Mouse (Mus musculus) forebrain, embryonic 12.5 days (tissue): ENCODE data around the gene Max. TPM values are rescaled to one million over a fixed set of nuclear protein-coding genes. Genes with fewer than 3 reads are reported as not detected.

Source experiments
- ATAC-seq: fragments of 200-750 bp; cut with Nextera tagmentation; 2 replicates; pipeline ENCODE4 v1.8.0; 2017; ENCODE audit warnings: moderate TSS enrichment; ENCODE audit not compliant: low FRiP score
- H3K27ac ChIP-seq: fragments of 300-500 bp; sonication (generic); 2 replicates; pipeline ENCODE4 v1.5.1; 2016; ENCODE audit warnings: mild to moderate bottlenecking
- H3K27me3 ChIP-seq: fragments of 300-500 bp; sonication (generic); 2 replicates; pipeline ENCODE4 v1.6.1; 2016; ENCODE audit warnings: mild to moderate bottlenecking
- H3K36me3 ChIP-seq: fragments of 300-500 bp; sonication (generic); replicated peaks from 2 replicates; pipeline ENCODE4 v1.6.1; 2016; ENCODE audit warnings: mild to moderate bottlenecking
- H3K4me1 ChIP-seq: fragments of 300-500 bp; sonication (generic); 2 replicates; pipeline ENCODE4 v1.6.1; 2016
- H3K4me2 ChIP-seq: fragments of 300-500 bp; sonication (generic); 2 replicates; pipeline ENCODE4 v1.6.1; 2016; ENCODE audit warnings: mild to moderate bottlenecking, moderate library complexity
- H3K4me3 ChIP-seq: fragments of 300-500 bp; sonication (generic); replicated peaks from 2 replicates; pipeline ENCODE4 v1.5.1; 2016; ENCODE audit warnings: mild to moderate bottlenecking
- H3K9ac ChIP-seq: fragments of 300-500 bp; sonication (generic); 2 replicates; pipeline ENCODE4 v1.6.1; 2016; ENCODE audit warnings: mild to moderate bottlenecking
- H3K9me3 ChIP-seq: fragments of 300-500 bp; sonication (generic); 2 replicates; pipeline ENCODE4 v1.6.1; 2016
- WGBS: fragments of 180-500 bp; shearing (Covaris S2); methylation state at CpG from one replicate; pipeline ENCODE4 v1.1.7; 2016; 5-methylcytosine and 5-hydroxymethylcytosine counted together
- polyA plus RNA-seq: library from polyadenylated mRNA; unstranded; fragments of >200 nt; fragmentation: Nextera tagmentation; extraction: Ambion mirVana; gene quantifications from 2 replicates; pipeline ENCODE4 v1.2.1, GENCODE M21; 2016

Gene Max
- polyA plus RNA-seq, 1 experiment from 2014 or later: 23.4 TPM

GRCm38 (mm10) chr12:76982818-76983471 lies 20.9 kb upstream of the Max start:
- Histone ChIP-seq H3K4me1 (no peaks in the 10 kb centered on the region), H3K27ac (no peak overlapping the region), H3K9me3 (no peaks in the 10 kb centered on the region), H3K27me3 (no peaks in the 10 kb centered on the region), H3K36me3 (no peaks in the 10 kb centered on the region), H3K9ac (no peak overlapping the region), H3K4me2 (no peak overlapping the region), H3K4me3 (no peak overlapping the region)
- no peak for ATAC-seq
- WGBS: 88% methylated on average over 16 of the region's 16 CpGs

- Histone ChIP-seq H3K9ac (no peak overlapping the region), H3K4me3 (no peak overlapping the region), H3K9me3 (no peaks in the 10 kb centered on the region), H3K4me2 (no peak overlapping the region), H3K27me3 (no peaks in the 10 kb centered on the region), H3K36me3 (no peaks in the 10 kb centered on the region), H3K27ac (no peak overlapping the region), H3K4me1 (no peaks in the 10 kb centered on the region)
- WGBS: 86% methylated on average over 3 of the region's 3 CpGs
- ATAC-seq: no peak
These were observed 17.5 kb upstream of the Max start for GRCm38 (mm10) chr12:76979530-76979929.

GRCm38 (mm10) chr12:76972669-76973068 lies 10.7 kb upstream of the Max start:
- Histone ChIP-seq H3K9ac (no peak overlapping the region), H3K27me3 (no peaks in the 10 kb centered on the region), H3K4me3 (no peak overlapping the region), H3K27ac (no peak overlapping the region), H3K4me1 (no peaks in the 10 kb centered on the region), H3K9me3 (no peaks in the 10 kb centered on the region), H3K36me3 (no peaks in the 10 kb centered on the region), H3K4me2 (no peak overlapping the region)
- no peak for ATAC-seq
- WGBS: 88% methylated on average over 10 of the region's 10 CpGs

GRCm38 (mm10) chr12:76972241-76972640 lies 10.2 kb upstream of the Max start:
- no peaks in the 10 kb centered on the region for H3K9me3 ChIP-seq
- no peak for ATAC-seq
- 94% methylated on average over 11 of the region's 11 CpGs for WGBS

GRCm38 (mm10) chr12:76971642-76972221 lies 9.7 kb upstream of the Max start:
- Histone ChIP-seq H3K9ac (no peak overlapping the region), H3K27ac (no peak overlapping the region), H3K4me2 (no peak overlapping the region), H3K4me1 (no peaks in the 10 kb centered on the region), H3K27me3 (no peaks in the 10 kb centered on the region), H3K4me3 (no peak overlapping the region), H3K9me3 (no peaks in the 10 kb centered on the region), H3K36me3 (no peaks in the 10 kb centered on the region)
- 93% methylated on average over 7 of the region's 7 CpGs for WGBS
- no peak for ATAC-seq

More at GRCm38 (mm10) chr12:76972241-76972640, 10.2 kb upstream of the Max start:
- no peak overlapping the region for H3K27ac ChIP-seq
- H3K4me3 ChIP-seq: no peak overlapping the region
- no peak overlapping the region for H3K4me2 ChIP-seq
- H3K9ac ChIP-seq: no peak overlapping the region
- no peaks in the 10 kb centered on the region for H3K36me3 ChIP-seq
- no peaks in the 10 kb centered on the region for H3K27me3 ChIP-seq
- no peaks in the 10 kb centered on the region for H3K4me1 ChIP-seq

- no peaks in the 10 kb centered on the region for H3K9me3 ChIP-seq
- no peak for ATAC-seq
- H3K27ac ChIP-seq: no peak overlapping the region
- WGBS: 6% methylated on average over 3 of the region's 4 CpGs
- no peak overlapping the region for H3K9ac ChIP-seq
- H3K4me2 ChIP-seq: peak overlapping the region; percentile 24; the same call in 1 of the 2 replicates
- no peak overlapping the region for H3K4me3 ChIP-seq
- no peaks in the 10 kb centered on the region for H3K27me3 ChIP-seq
- peaks cover 16% of the 10 kb centered on the region for H3K4me1 ChIP-seq
- no peaks in the 10 kb centered on the region for H3K36me3 ChIP-seq
These were observed 3.9 kb upstream of the Max start for GRCm38 (mm10) chr12:76965876-76966275.

- peaks cover 21% of the 10 kb centered on the region for H3K4me1 ChIP-seq
- H3K9ac ChIP-seq: no peak overlapping the region
- no peak for ATAC-seq
- H3K27ac ChIP-seq: no peak overlapping the region
- no peaks in the 10 kb centered on the region for H3K9me3 ChIP-seq
- no peak overlapping the region for H3K4me3 ChIP-seq
- H3K36me3 ChIP-seq: 0 out of 2 replicates have a peak, but pooled peaks cover under 1% of the 10 kb centered on the region
- no peak overlapping the region for H3K4me2 ChIP-seq
- no peaks in the 10 kb centered on the region for H3K27me3 ChIP-seq
- WGBS: 9% methylated on average over 5 of the region's 5 CpGs
These were observed 3.1 kb upstream of the Max start for GRCm38 (mm10) chr12:76965089-76965488.

GRCm38 (mm10) chr12:76961052-76961931 lies 709 bp downstream of the Max start:
- no peaks in the 10 kb centered on the region for H3K27me3 ChIP-seq
- no peaks in the 10 kb centered on the region for H3K9me3 ChIP-seq
- H3K36me3 ChIP-seq: peaks cover 27% of the 10 kb centered on the region
- ATAC-seq: peak; percentile 31
- H3K4me3 ChIP-seq: peak overlapping the region; percentile 71
- 6% methylated on average over 41 of the region's 45 CpGs for WGBS
- H3K9ac ChIP-seq: peak overlapping the region; percentile 68
- peak overlapping the region; percentile 14; the same call in 1 of the 2 replicates for H3K27ac ChIP-seq
- H3K4me2 ChIP-seq: peak overlapping the region; percentile 94
- peaks cover 20% of the 10 kb centered on the region for H3K4me1 ChIP-seq

- no peak overlapping the region for H3K4me2 ChIP-seq
- peaks cover 10% of the 10 kb centered on the region for H3K4me1 ChIP-seq
- no peak overlapping the region for H3K27ac ChIP-seq
- no peak overlapping the region for H3K9ac ChIP-seq
- WGBS: 91% methylated on average over 5 of the region's 5 CpGs
- H3K36me3 ChIP-seq: peaks cover 49% of the 10 kb centered on the region
- H3K9me3 ChIP-seq: no peaks in the 10 kb centered on the region
- H3K27me3 ChIP-seq: no peaks in the 10 kb centered on the region
- no peak overlapping the region for H3K4me3 ChIP-seq
- no peak for ATAC-seq
These were observed 4.3 kb downstream of the Max start for GRCm38 (mm10) chr12:76957688-76958087.

GRCm38 (mm10) chr12:76954698-76955423 lies 7.1 kb downstream of the Max start:
- Histone ChIP-seq H3K27me3 (no peaks in the 10 kb centered on the region), H3K9ac (no peak overlapping the region), H3K36me3 (peaks cover 72% of the 10 kb centered on the region), H3K9me3 (no peaks in the 10 kb centered on the region), H3K4me1 (no peaks in the 10 kb centered on the region), H3K4me2 (no peak overlapping the region), H3K4me3 (no peak overlapping the region), H3K27ac (no peak overlapping the region)
- WGBS: 85% methylated on average over 10 of the region's 10 CpGs
- ATAC-seq: no peak

- Histone ChIP-seq H3K27me3 (no peaks in the 10 kb centered on the region), H3K9me3 (no peaks in the 10 kb centered on the region), H3K4me1 (no peaks in the 10 kb centered on the region), H3K36me3 (peaks cover 72% of the 10 kb centered on the region), H3K4me2 (no peak overlapping the region), H3K4me3 (no peak overlapping the region), H3K27ac (no peak overlapping the region), H3K9ac (no peak overlapping the region)
- 90% methylated on average over 2 of the region's 2 CpGs for WGBS
- no peak for ATAC-seq
These were observed 8.1 kb downstream of the Max start for GRCm38 (mm10) chr12:76953750-76954363.
